Mouse (Mus musculus) MEL (cell line): ENCODE results near the gene 6030458C11Rik. TPM values are rescaled to one million over a fixed set of nuclear protein-coding genes. Genes with fewer than 3 reads are reported as not detected.

ENCODE experiments used
- DNase-seq: peaks from one replicate; pipeline ENCODE4 v3.0.0; 2011; ENCODE audit warnings: low read depth, low spot score
- H3K27ac ChIP-seq: 2 replicates; pipeline ENCODE4 v1.5.1; 2012; ENCODE audit warnings: low read depth, mild to moderate bottlenecking, control low read depth, low read length, moderate library complexity; ENCODE audit not compliant: control insufficient read depth
- H3K27me3 ChIP-seq, 2 experiments: fragments of 150-350 bp in 1 of 2; sonication (generic) in 1 of 2; 2 replicates each; pipeline ENCODE4 v1.6.1; 2012; ENCODE audit warnings: low read length in 2 of 2, mild to moderate bottlenecking in 2 of 2, improper control_type of control experiment in 1 of 2, moderate library complexity in 1 of 2; ENCODE audit not compliant: insufficient read depth in 2 of 2, control insufficient read depth in 1 of 2
- H3K36me3 ChIP-seq, 2 experiments: 2 replicates each; pipeline ENCODE4 v1.6.1; 2012 to 2014; ENCODE audit warnings: low read length in 2 of 2, improper control_type of control experiment in 1 of 2, inconsistent platforms in 1 of 2, mild to moderate bottlenecking in 1 of 2; ENCODE audit not compliant: insufficient read depth in 2 of 2, control insufficient read depth in 1 of 2
- H3K4me1 ChIP-seq, 2 experiments: fragments of 150-350 bp in 1 of 2; sonication (generic) in 1 of 2; 2 replicates each; pipeline ENCODE4 v1.6.1; 2012; ENCODE audit warnings: low read length in 2 of 2, improper control_type of control experiment in 1 of 2, mild to moderate bottlenecking in 1 of 2; ENCODE audit not compliant: insufficient read depth in 2 of 2, control insufficient read depth in 1 of 2
- H3K4me3 ChIP-seq, 2 experiments: fragments of 150-350 bp in 1 of 2; sonication (generic) in 1 of 2; 2 replicates each; pipeline ENCODE4 v1.5.1; 2012; ENCODE audit warnings: low read depth in 2 of 2, low read length in 2 of 2, mild to moderate bottlenecking in 2 of 2, moderate library complexity in 2 of 2, control low read depth in 1 of 2, improper control_type of control experiment in 1 of 2; ENCODE audit not compliant: control insufficient read depth in 1 of 2, insufficient read depth in 1 of 2
- H3K79me2 ChIP-seq: 2 replicates; pipeline ENCODE4 v1.6.1; 2012; ENCODE audit warnings: mild to moderate bottlenecking, low read length, moderate library complexity; ENCODE audit not compliant: control insufficient read depth, poor library complexity, insufficient read depth
- H3K9ac ChIP-seq: 2 replicates; pipeline ENCODE4 v1.6.1; 2012; ENCODE audit warnings: low read depth, mild to moderate bottlenecking, control low read depth, low read length, moderate library complexity; ENCODE audit not compliant: control insufficient read depth, poor library complexity, severe bottlenecking
- H3K9me3 ChIP-seq: fragments of 150-350 bp; sonication (generic); replicated peaks from 2 replicates; pipeline ENCODE4 v1.6.1; 2012; ENCODE audit warnings: mild to moderate bottlenecking, low read length, improper control_type of control experiment, moderate library complexity; ENCODE audit not compliant: insufficient read depth
- CHD1 ChIP-seq: IDR thresholded peaks from 2 replicates; pipeline ENCODE4 v1.6.1; 2012; ENCODE audit warnings: low read depth, mild to moderate bottlenecking, inconsistent platforms, low read length, improper control_type of control experiment
- E2F4 ChIP-seq: IDR thresholded peaks from 2 replicates; pipeline ENCODE4 v1.6.1; 2011; ENCODE audit warnings: low read depth, low read length, improper control_type of control experiment, borderline replicate concordance
- ELF1 ChIP-seq: IDR thresholded peaks from 2 replicates; pipeline ENCODE4 v1.6.1; 2014; ENCODE audit warnings: low read depth, mild to moderate bottlenecking, inconsistent platforms, low read length, improper control_type of control experiment, moderate library complexity
- ETS1 ChIP-seq: IDR thresholded peaks from 2 replicates; pipeline ENCODE4 v1.6.1; 2012; ENCODE audit warnings: low read depth, mild to moderate bottlenecking, inconsistent platforms, low read length, improper control_type of control experiment, moderate library complexity
- HCFC1 ChIP-seq: IDR thresholded peaks from 2 replicates; pipeline ENCODE4 v1.6.1; 2012; ENCODE audit warnings: low read depth, mild to moderate bottlenecking, inconsistent platforms, low read length, improper control_type of control experiment, moderate library complexity
- MAFK ChIP-seq: IDR thresholded peaks from 2 replicates; pipeline ENCODE4 v1.6.1; 2011; ENCODE audit warnings: low read depth, mild to moderate bottlenecking, low read length, improper control_type of control experiment, borderline replicate concordance
- MAZ ChIP-seq: IDR thresholded peaks from 2 replicates; pipeline ENCODE4 v1.6.1; 2012; ENCODE audit warnings: low read depth, mild to moderate bottlenecking, inconsistent platforms, low read length, improper control_type of control experiment
- MXI1 ChIP-seq: IDR thresholded peaks from 2 replicates; pipeline ENCODE4 v1.6.1; 2011; ENCODE audit warnings: mild to moderate bottlenecking, low read depth, low read length, improper control_type of control experiment
- MYB ChIP-seq: IDR thresholded peaks from 2 replicates; pipeline ENCODE4 v1.6.1; 2011; ENCODE audit warnings: mild to moderate bottlenecking, low read depth, low read length, improper control_type of control experiment
- MYC ChIP-seq: IDR thresholded peaks from 2 replicates; pipeline ENCODE4 v1.6.1; 2011; ENCODE audit warnings: low read depth, mild to moderate bottlenecking, low read length, improper control_type of control experiment, moderate library complexity
- NRF1 ChIP-seq: IDR thresholded peaks from 2 replicates; pipeline ENCODE4 v1.6.1; 2014; ENCODE audit warnings: low read depth, mild to moderate bottlenecking, inconsistent platforms, low read length, improper control_type of control experiment, moderate library complexity; ENCODE audit not compliant: poor library complexity, insufficient read depth, severe bottlenecking
- POLR2A ChIP-seq, 2 experiments: IDR thresholded peaks; 2 replicates each; pipeline ENCODE4 v1.6.1; 2011 to 2012; ENCODE audit warnings: low read length in 2 of 2, mild to moderate bottlenecking in 2 of 2, control low read depth in 1 of 2, improper control_type of control experiment in 1 of 2, low read depth in 1 of 2, moderate library complexity in 1 of 2; ENCODE audit not compliant: control insufficient read depth in 1 of 2, insufficient read depth in 1 of 2, poor library complexity in 1 of 2
- POLR2AphosphoS2 ChIP-seq: IDR thresholded peaks from 2 replicates; pipeline ENCODE4 v1.6.1; 2011; ENCODE audit warnings: low read length, improper control_type of control experiment
- RAD21 ChIP-seq: IDR thresholded peaks from 2 replicates; pipeline ENCODE4 v1.6.1; 2011; ENCODE audit warnings: mild to moderate bottlenecking, low read depth, low read length, improper control_type of control experiment
- RCOR1 ChIP-seq: IDR thresholded peaks from 2 replicates; pipeline ENCODE4 v1.6.1; 2012; ENCODE audit warnings: low read depth, mild to moderate bottlenecking, inconsistent platforms, low read length, improper control_type of control experiment
- TAL1 ChIP-seq: IDR thresholded peaks from 2 replicates; pipeline ENCODE4 v1.6.1; 2012; ENCODE audit warnings: mild to moderate bottlenecking, inconsistent platforms, low read length, moderate library complexity, mixed read lengths
- TCF12 ChIP-seq: IDR thresholded peaks from 2 replicates; pipeline ENCODE4 v1.6.1; 2014; ENCODE audit warnings: low read depth, mild to moderate bottlenecking, inconsistent platforms, low read length, improper control_type of control experiment, moderate library complexity
- UBTF ChIP-seq: IDR thresholded peaks from 2 replicates; pipeline ENCODE4 v1.6.1; 2012; ENCODE audit warnings: low read depth, mild to moderate bottlenecking, inconsistent platforms, low read length, improper control_type of control experiment, moderate library complexity, borderline replicate concordance; ENCODE audit not compliant: insufficient read depth
- USF2 ChIP-seq, 2 experiments: IDR thresholded peaks; 2 replicates each; pipeline ENCODE4 v1.6.1; 2011 to 2012; ENCODE audit warnings: improper control_type of control experiment in 2 of 2, low read length in 2 of 2, borderline replicate concordance in 1 of 2, inconsistent platforms in 1 of 2, low read depth in 1 of 2, mild to moderate bottlenecking in 1 of 2; ENCODE audit not compliant: insufficient read depth in 1 of 2
- ZC3H11A ChIP-seq: IDR thresholded peaks from 2 replicates; pipeline ENCODE4 v1.6.1; 2012; ENCODE audit warnings: low read depth, mild to moderate bottlenecking, inconsistent platforms, low read length, improper control_type of control experiment
- ZNF384 ChIP-seq: IDR thresholded peaks from 2 replicates; pipeline ENCODE4 v1.6.1; 2012; ENCODE audit warnings: low read depth, mild to moderate bottlenecking, inconsistent platforms, low read length, improper control_type of control experiment
- polyA plus RNA-seq, 2 experiments: library from polyadenylated mRNA; stranded (reverse) in 1 of 2; unstranded in 1 of 2; fragments of >175 nt in 1 of 2; fragments of >200 nt in 1 of 2; gene quantifications; 2 replicates each; pipeline versions ENCODE4 v1.2.1 to v1.2.4; 2012; ENCODE audit warnings: low replicate concordance in 2 of 2, low read depth in 1 of 2; ENCODE audit not compliant: insufficient read length in 2 of 2, insufficient read depth in 1 of 2, missing spikeins in 1 of 2
- total RNA-seq: library from RNA; depleted of rRNA; stranded (reverse); fragments of 300-350 nt; gene quantifications from 2 replicates; pipeline ENCODE4 v1.2.3, GENCODE M21; 2012

The 6030458C11Rik gene
- total and polyA plus RNA-seq, 3 experiments = 21.9 to 25.7 TPM; not detected in 1

DNA sequence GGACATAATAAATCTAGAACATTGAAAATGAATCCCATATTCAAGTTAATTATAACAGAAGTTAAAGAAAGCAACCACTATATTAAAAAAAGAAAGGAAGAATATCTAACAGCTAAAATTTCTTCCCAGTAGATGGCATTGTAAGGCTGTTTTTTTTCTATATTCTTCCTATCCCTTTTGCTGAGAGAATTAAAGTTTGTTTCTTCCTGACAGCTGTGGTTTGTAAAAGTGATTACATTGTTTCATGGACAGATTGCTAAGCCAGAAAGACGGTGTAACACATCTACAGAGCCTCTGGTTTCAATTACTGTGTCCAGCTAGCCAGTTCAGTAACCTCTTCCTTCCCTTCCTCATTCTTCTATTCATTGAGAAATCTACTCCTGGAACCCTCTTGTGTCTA is 39.2 kb upstream of the 6030458C11Rik start:
- Histone ChIP-seq H3K79me2 (no peaks in the 10 kb centered on the region), H3K9ac (no peak overlapping the region), H3K4me1 (peaks cover 0 to 5% of the 10 kb centered on the region in 2 experiments; a peak in 1 of 4 replicates), H3K27ac (no peak overlapping the region), H3K27me3 (no peaks in the 10 kb centered on the region), H3K4me3 (no peak overlapping the region), H3K9me3 (no peaks in the 10 kb centered on the region), H3K36me3 (peaks cover 6 to 28% of the 10 kb centered on the region in 2 experiments)
- DNase-seq = no peak
- TF ChIP-seq MAZ (no peak), POLR2A (IDR thresholded peaks at IDR 0.05; ENCODE audit: control insufficient read depth in 1 of 2, insufficient read depth in 1 of 2, low read depth in 1 of 2, low read length in 2 of 2, poor library complexity in 1 of 2) (no peak), RAD21 (peak; percentile 22), MAFK (no peak)

- no peak overlapping the region for H3K4me3 ChIP-seq
- no peaks in the 10 kb centered on the region for H3K27me3 ChIP-seq
- peaks cover 16 to 25% of the 10 kb centered on the region in 2 experiments for H3K36me3 ChIP-seq
- H3K4me1 ChIP-seq = peaks cover 8 to 16% of the 10 kb centered on the region in 2 experiments
- DNase-seq = no peak
- no peaks in the 10 kb centered on the region for H3K79me2 ChIP-seq
- no peak overlapping the region for H3K27ac ChIP-seq
- TF ChIP-seq ZC3H11A = no peak
- TF ChIP-seq MYB = no peak
- TF ChIP-seq UBTF = no peak
- no peak for TF ChIP-seq MXI1
- TF ChIP-seq ZNF384 = no peak
- TF ChIP-seq TCF12 = no peak
- TF ChIP-seq HCFC1 = no peak
- TF ChIP-seq POLR2AphosphoS2 = no peak
- no peak for TF ChIP-seq USF2 (IDR thresholded peaks at IDR 0.05; ENCODE audit: borderline replicate concordance in 1 of 2, insufficient read depth in 1 of 2, low read depth in 1 of 2, low read length in 2 of 2)
- no peak for TF ChIP-seq NRF1
- no peak for TF ChIP-seq TAL1
- TF ChIP-seq ETS1 = no peak
- TF ChIP-seq CHD1 = no peak
- TF ChIP-seq MYC = no peak
- no peak for TF ChIP-seq ELF1
- no peak for TF ChIP-seq RCOR1
- TF ChIP-seq E2F4 = no peak
- no peak overlapping the region for H3K9ac ChIP-seq
- H3K9me3 ChIP-seq = no peaks in the 10 kb centered on the region
These were observed 37.6 kb upstream of the 6030458C11Rik start for GRCm38 (mm10) chr15:12862061-12862460.
